Mouse (Mus musculus): ENCODE results near the gene Vmn2r24.
"Not testable (repeated sequence)": the region's sequence is repeated elsewhere in the genome, so short reads cannot be mapped to it uniquely, and the experiment has no call there.

Gene Vmn2r24

DNA sequence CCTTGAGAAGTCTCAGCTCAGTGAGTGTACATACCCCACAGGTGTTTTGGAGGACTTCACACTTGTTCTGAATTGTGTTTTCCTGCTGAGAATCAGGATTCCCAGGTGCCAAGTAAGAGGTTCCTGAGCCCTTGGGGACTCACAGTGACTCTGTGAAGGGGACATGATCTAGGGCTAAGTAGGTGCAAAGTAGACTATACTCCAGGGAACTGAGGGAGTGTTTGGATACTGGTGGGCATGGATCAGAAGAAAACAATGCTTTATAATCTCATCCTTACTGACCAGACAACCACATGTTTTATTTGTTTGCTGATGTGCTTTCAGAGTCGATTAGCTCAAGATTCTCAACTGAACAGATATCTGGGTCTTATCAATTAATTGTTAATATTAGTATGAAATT lies at the start of gene Vmn2r24:
TSS of gene Vmn2r24 (plus strand) at position 301 of the 400 bp plus-strand sequence.
- in situ Hi-C loops (cut with MboI; ENCODE audit: unreplicated experiment in 2 of 2), result no loop called here

DNA sequence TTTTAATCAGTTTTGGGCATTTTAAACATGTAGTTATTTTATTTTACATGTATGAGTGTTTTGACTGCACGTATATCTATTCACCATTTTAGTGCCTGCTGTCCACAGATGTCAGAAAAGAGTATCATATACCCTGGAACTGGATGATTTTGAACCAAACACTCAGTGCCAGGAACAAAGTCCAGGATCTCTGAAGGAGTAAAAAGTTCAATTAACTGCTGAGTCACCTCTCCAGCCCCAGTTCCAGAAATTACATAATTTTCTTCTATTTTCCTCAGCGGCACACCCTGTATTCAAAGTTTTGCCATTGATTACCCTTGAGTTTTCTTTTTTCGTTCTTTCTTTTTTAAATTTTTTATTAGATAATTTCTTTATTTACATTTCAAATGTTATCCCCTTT lies 8.6 kb upstream of the Vmn2r24 start:
- in situ Hi-C loops (cut with MboI; ENCODE audit: unreplicated experiment in 2 of 2), result no loop called here

- in situ Hi-C loops (cut with MboI; ENCODE audit: unreplicated experiment in 2 of 2), result no loop called here
These were observed 6.2 kb downstream of the Vmn2r24 start for GRCm38 (mm10) chr6:123784857-123785256.

DNA sequence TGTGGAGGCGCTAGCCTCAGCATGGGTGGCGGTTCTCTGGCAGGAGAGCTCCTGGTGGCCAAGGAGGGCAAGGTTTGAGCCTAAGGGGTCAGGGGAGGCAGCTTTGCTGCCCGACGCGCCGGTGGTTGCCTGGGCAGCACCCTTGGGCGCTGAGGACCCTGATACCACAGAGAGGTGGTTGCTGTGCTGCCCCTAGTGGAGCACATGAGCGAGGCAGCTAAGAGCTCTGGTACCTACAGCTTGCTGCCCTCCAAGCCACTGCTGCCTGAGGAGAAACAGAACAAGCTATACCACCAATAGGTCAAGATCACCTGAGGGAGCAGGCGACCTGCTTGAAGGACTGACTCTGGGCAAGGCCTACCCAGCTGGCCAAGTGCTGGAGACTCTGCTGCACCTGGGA lies 15.1 kb downstream of the Vmn2r24 start:
- in situ Hi-C loops (cut with MboI; ENCODE audit: unreplicated experiment in 2 of 2), result no loop called here

- in situ Hi-C loops (cut with MboI; ENCODE audit: unreplicated experiment in 2 of 2), result not testable (repeated sequence)
These were observed 31.6 kb downstream of the Vmn2r24 start for GRCm38 (mm10) chr6:123810291-123810690.

GRCm38 (mm10) chr6:123819951-123820350 lies 41.3 kb downstream of the Vmn2r24 start:
- in situ Hi-C loops (cut with MboI; ENCODE audit: unreplicated experiment in 2 of 2), result no loop called here

DNA sequence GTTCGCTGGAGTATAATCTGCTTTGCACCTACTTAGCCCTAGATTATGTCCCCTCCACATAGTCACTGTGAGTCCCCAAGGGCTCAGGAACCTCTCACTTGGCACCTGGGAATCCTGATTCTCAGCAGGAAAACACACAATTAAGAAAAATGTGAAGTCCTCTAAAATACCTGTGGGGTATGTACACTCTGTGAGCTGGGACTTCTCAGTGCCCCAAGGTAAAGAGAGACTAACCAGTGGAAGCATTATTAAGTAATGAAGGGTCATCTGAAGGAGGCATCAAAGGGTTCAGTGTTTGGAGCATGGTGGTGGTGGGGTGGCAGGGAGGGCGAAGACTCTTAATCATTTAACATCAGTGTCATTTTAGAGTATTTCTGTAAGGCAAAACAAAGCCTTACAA lies 74.7 kb downstream of the Vmn2r24 start, which contains the start of gene Vmn2r25:
TSS of gene Vmn2r25 (minus strand) at position 101 of the 400 bp plus-strand sequence.
- in situ Hi-C loops (cut with MboI; ENCODE audit: unreplicated experiment in 2 of 2), result not testable (repeated sequence)
